Mouse (Mus musculus) gastrocnemius, postnatal 4 days (tissue): ENCODE data around the gene Sema6d. TPM values are rescaled to one million over a fixed set of nuclear protein-coding genes. Genes with fewer than 3 reads are reported as not detected.

Experiments
- DNase-seq, 2 experiments: peaks; one replicate each; pipeline ENCODE4 v3.0.0; 2021 to 2022; ENCODE audit warnings: low spot score in 2 of 2, mixed read lengths in 2 of 2
- total RNA-seq, 2 experiments: library from RNA; stranded (reverse); gene quantifications; 2 replicates each; pipeline ENCODE4 v1.2.3; 2021

The Sema6d gene
- total RNA-seq, 2 experiments from 2014 or later, result 34.0 to 34.5 TPM

DNA sequence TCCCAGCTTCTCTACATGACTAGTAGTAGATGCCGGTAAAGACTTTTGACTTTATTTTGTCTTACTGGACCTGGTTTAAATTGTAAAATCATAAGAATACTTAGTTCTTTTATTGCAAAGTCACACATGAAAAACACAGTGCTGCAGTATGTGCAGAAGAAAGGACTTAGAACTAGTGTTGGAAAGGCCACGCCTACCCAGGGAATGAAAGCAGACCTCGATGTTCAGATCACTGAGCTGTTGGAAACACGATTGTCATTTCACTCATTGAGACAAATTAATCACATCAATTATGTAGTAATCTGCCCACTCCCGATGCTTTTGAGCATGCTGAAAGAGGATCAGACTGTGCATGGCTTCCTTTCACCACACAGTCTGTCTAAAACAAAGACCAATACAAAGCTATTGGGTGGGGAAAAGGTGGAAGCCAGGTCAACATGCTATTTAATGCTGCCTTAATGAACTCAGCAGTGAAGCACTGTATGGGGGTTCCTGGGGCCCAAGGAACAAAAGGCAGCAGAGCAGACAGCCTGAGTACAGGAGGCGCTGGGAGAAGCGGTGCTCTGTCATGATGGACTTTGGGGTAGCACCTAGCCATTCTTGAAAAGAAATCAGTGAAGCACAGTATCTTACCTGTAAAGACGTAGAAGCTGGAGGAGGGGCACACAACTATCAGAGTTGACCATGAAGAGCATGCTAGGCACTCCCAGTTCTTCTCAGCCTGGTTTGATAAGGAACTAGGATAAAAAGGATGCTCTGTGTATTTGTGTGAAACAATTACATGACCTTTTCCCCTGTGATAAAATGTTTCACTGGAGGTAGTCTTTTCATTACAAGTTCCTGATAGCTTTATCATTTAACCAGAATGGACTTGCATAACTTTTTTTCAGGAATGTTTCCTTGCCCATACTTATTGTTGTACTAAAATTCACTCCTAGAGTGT, 375.5 kb downstream of the Sema6d start:
- no peak for DNase-seq

DNA sequence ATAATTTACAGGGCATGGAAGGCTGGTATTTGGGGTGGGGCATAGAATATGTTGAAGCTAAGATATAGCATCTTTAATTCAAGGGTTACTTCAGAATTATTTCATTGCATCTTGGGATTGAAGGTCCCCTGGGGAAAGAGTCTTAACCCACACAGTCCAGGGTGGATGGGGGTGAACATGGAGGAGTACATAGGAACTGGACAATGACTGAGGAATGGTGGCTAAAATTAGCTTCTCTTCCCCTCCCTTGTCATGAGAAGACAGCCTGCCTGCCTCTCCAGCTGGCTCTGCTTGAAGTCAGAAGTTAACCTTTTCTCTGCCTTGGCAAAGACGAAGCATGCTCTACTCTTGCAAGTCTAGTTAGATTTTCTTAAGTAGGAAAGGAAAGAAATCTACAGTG, 377.7 kb downstream of the Sema6d start:
- no peak for DNase-seq

DNA sequence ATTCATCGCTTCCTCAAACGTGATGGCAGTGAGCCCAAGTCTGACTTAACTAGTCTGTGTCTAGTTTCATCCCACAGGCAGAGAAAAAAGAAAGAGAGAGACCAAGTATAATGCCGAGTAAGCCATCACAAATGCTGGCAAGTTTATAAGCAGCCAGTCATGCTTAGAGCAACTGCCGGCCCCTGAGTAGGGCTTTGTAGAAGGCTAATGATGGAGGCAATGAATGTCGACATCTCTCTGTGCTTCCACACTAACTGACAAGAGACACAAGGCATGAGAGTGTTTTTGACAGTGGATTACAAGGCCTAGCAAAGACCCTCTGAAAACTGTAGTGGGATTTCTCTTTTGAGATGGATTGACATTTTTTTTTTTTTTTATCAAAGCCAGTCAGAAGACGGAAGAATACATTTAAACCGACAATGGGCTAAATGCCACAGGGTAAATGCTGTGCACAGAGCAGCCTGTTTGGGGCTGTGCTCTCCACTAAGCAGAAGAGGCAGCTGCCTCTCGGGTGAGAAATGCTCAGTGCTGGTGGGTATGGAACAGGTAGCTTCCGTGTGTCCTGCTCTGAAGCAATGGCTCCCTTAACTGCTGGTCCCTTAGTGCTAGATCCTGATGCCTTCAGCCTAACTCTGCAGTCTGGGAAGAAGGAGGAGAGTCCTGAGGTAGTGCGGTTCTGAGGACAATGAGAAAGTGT, 380.7 kb downstream of the Sema6d start:
- DNase-seq, result no peak

DNA sequence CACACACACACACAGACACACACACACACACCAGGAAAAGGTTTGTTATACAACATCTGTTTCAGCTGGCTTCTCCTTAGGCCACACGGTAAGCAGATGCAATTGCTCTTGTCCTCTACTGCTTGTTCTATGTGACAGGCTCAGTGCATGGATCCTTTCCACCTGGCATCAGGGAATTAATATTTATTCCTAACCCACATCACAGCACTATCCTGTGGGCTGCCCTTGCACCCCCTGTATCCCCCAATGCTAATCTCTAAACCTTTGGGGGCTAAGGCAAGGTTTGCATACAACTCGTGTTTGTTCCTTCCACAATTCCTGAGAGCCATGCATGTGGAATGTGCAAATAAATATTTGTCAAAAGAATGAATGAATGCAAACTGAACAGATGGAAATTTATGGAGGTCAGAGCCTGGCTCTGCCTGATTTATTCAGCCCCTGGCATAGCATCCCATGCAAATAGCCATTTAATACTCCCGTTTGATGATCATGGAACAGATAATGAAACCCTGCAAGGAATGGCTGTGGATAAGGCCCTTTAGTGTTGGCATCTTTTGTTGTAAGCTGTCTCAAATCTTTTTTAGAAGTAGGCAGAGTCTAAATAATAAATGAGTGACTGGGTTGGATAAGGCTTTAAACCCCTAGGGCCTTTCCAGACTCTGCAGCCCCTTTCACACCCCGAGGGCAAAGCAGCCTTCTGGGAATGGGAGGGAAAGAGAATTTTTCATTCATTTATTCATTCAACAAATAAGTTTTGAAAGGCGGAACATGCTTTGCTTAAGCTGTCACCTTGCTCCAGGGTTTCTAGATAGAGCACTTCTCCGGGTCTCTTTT, 383.1 kb downstream of the Sema6d start:
- DNase-seq, result no peak

DNA sequence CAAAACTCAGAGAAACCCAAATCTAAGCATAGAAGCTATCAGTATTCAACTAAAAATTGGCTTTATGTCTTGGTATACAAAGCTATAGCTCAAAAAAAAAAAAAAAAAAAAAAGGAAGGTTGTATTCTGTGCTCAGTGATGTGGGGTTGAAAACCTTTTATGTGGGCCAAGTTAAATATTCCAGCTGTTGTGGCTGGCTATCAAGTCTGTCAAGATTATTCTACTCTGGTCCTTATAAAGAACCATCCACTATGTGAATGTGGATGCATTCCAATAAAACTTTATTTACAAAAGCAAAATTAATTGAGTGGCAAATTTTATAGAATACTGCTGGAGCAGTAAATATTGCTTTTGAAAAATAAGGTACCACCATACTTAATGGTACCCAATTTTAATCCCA, 388.1 kb downstream of the Sema6d start:
- DNase-seq, result no peak

DNA sequence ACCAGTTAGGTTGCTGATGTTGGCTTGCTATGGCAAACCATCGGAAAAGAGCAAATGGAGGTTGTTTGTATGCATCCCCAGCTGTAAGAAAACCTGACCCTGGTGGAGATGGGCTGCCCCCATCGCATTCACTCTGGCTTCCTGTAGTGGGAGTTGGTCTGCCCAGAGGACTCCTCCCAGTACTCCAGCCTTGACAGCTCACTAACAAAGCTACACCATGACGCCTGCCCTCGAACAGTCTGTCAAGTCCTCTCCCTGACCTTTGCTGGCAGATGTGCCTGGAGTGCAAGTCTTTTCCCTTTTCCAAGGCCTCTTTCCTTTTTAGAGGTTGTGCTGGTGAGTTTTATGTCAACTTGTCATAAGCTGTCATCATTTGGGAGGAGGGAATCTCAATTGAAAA, 388.8 kb downstream of the Sema6d start:
- DNase-seq, result no peak

DNA sequence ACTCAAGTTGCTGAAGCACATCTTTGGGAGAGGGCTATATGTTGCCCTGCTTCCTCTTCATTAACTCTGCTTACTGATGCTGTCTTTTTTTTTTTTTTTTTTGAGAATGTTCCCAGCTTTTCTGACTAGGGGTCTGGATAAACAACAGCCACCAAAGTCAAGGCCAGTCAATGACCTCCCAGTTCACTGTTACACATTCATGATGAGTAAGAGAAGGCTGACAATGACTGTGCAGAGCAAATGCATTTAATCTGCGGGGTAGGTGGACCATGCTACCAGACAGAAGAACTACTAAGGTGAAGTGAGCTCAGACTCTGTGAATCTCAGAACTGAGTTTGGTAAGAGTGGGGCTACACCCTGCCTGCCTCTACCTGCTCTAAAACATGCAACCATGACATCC, 396.0 kb downstream of the Sema6d start:
- DNase-seq, result no peak

DNA sequence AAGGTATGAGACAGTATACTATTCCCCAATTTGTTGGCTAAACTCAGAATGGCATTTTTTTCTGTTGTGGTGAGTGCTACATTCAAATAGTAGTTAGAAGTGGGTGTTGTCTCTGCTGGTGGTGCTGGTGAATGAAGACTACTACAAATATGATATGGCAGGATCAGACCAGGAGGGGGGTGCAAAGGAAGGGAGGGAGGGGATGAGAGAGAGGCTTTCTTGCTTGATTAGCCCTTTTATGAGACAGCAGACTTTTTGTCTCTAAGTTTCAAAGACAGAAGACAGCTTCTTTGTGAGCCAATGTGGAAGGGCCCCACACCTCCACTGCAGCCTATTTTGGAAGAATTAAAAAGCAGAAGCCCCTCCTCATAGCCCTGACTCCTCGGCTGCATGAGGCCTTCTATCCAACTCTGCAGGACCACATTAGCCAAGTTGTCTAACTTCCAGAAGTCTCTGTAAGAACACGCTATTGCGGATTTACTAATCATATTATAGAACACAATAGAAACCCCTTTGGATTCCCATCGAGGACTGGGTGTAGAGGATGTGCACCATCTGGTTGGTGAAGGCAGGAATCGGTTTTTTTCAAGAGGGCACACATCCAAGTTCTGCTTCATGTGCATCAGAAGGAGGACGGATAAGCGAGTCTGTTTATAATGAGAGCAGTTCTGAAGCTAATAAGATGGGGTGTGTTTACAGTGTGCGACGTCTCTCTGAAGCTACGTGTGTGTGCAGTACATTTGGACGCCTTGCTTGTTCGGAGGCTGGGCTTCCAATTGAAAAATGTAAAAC, 400.4 kb downstream of the Sema6d start:
- DNase-seq, result no peak

DNA sequence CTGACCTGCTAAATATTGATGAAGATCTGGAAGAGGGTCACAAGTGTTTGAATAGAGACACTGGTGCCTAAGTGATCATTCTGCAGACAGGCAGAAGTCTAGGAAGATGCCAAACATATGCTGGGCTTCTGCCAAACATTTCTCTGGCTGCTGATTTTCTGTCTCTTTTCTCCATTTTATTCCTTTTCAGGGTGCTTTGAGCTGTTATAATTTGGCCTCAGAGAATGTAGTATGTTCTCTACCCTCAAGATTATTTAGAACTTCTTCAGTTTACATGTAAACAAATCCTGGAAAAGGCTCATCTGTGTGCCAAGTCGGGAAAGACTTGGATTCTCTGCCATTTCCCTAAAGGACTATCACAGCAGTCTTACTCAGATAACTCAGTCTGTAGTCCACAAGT, 406.0 kb downstream of the Sema6d start:
- no peak for DNase-seq

DNA sequence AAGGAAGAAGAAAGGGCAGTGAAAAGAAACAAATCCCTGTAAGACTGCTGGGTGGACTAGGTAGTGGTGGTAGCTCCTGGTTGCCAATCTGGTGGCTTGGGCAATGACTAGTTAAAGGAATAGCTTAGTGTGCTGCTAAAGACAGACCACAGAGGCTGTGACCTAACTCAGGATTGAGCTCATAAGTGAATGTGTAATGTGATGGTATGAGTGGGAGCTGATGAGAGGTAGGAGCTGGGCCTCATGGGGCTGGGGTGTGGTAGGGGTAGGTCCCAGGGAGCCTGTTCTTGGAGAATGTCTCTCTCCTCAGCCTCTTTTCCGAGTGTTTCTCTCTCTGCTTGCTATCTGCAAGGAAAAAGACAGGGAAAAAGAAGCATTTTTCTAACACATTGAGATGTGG, 409.9 kb downstream of the Sema6d start:
- no peak for DNase-seq

DNA sequence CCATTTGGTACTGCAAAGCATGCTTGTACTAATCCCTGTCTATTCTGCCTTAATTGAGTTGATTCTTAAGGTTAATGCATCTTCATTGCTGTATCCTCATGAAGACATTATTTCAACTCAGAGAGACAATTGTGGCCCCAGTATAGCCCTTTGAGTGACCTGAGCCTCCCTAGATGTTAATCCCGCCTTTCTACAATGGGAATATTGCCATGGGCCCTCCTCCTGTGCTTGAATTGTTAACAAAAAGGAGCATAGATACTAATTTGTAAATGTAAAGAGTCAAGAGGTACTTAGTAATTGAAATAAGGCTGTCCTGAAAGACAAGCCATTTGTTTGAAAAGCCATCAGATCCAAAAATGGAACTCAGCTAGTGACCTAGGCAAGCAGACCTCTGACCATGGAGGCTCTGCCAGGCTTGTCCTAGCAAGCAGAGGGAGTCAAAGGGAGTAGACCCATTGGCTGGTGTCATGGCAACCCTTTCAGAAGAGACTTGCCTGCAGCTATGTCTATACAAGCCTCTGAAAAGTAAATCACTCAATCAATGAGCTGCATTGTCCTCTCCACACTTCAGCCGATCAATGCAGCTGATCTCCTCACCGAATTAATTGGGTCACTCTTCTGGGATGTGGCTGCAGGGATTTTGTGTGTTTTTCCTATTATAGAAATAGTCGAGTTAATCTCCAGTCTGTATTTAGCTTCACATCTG, 416.2 kb downstream of the Sema6d start:
- no peak for DNase-seq

DNA sequence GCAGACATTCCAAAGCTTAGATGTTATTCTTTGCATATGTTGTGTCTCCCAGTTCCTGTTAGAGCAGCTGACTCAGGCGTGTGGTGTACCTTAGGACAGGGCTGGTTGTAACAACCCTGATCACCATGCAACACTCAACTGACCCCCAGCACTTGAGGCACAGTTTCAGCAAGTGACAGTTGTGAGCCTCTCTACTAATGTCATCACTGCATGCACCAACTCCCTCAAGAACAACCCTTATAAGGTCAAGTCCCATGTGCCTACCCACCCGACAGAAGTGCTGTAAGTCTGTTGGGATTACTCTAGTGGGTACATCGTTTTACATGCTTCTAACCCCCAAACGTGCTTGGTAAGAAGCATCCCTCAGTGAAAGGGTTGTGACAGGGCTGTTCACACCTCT, 418.0 kb downstream of the Sema6d start:
- no peak for DNase-seq

DNA sequence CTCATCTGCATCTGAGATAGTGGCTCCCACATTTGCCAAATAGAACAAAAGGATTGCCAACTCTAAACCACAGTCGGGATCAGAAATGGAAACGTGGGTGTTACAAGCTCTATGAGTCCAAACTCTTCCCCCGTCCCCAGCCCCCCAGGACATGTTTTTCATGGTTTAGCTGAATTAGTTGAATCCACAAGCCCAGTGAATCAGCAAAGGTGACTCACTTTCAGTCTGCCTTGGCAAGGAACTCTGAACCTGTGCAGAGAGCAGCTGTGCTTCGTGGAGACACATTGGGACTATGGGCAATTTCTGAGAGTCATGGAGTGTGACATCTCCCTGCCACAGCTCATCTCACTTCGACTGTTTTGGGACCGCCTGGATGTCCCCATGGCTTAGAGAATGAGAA, 419.7 kb downstream of the Sema6d start:
- no peak for DNase-seq

DNA sequence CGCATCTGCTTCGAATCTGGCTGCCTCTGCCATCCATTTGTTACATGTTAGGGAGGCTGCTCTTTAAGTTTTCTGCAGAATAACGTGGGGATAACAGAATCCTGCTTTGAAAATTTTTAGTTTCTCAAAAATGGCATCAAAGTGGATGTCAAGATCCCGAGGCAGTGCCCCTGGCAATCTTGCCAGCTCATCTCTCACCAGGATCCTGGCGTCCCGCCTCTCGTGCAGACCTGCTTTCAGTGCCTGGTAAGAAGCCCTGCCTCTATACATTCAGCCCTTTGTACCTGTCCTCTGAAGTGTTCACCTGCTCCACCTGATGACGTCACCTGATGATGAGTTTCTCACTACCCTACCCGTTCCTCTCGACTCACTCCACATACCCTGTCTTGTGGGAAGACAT, 422.1 kb downstream of the Sema6d start:
- no peak for DNase-seq

DNA sequence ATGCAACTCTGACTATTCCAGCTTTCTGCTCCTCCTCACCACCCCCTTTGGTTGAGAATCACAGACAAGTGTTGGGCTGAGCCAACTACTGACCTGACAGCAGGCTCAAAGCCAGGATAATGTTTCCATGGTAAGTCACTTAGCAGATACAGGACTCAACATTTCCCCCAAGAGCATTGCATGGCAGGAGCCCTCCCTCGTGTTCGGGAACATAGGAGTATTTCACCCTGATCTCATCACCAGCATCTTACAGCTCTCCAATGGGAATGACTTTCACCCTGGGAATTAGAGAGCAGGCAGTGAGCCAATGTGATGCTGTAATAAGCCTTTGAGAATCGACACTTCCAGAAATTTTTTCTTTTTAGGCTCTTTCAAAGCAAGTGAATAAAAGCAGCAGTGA, 432.7 kb downstream of the Sema6d start:
- peak in 1 of 2 experiments; percentile 12 for DNase-seq

DNA sequence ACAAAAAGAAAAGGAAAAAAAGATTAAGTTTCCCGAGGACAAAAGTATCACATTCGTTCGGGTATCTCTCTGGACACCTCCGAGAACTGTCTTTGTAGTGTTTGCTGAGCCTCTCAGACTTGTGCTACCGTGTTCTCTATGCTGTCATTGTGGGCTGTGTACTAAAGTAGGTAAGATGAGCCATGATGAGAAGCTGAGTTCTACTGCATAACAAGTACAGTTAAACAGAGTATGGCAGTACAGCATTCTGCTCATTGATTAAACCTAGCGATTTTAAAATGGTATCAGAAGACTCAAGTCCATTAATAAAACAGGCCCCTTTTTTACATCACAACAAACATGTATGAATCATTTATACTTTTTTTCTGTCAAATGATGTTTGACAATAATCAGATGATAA, 433.9 kb downstream of the Sema6d start:
- no peak for DNase-seq

DNA sequence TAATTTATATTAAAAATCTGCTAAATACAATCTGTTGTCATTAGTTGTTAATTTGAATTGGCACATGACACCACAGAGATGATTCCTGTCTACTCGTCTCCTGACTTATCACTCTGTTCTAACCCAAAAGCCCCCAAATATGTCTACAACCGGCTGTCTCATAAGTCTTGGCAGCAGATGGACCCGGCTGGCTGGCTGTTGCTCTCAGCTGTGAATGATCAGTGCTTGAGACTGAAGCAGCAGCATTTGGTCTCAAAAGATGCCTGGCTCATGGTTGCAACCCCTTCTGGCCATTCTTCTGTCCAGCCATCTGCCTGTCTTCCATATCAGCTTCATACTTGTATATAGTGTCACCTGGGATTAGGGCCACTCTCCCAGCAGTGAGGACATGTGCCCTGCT, 434.4 kb downstream of the Sema6d start:
- peak in 1 of 2 experiments; percentile 13 for DNase-seq

DNA sequence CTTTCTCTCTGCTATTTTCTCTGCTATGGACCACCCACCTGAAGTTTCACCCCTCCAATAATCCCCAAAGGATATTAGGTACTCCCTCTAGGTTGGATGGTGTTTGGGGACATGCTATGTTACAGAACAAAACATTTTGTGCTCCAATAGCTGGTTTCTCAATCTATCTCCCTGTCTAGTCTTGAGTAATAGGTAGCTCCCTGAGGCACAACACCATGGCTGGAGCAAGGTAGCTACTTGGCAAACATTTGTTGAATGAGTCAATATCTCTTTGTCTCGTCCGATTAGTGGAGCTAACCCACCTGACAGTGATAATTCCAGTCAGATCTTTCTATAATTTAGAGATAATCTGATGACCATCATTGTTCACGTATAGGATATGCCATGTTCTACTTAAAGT, 437.9 kb downstream of the Sema6d start:
- no peak for DNase-seq

DNA sequence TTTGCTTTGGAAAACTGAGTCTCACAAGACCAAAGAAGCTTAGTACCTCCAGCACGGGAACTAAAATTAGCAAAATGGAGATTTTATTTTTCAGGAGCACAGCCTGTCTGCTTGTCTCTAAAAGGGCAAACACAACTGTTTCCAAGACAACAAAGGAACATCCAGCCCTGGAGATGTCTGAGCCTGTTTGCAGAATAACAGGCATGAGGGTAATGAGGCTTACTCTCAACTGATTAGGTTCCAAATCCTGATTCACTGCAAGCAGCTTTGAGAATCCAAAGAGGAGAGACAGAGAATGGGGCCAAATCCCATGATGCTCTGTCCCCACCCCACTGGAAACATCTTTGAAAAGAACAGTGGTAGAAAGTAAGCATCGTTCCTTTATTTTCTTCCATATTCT, 440.7 kb downstream of the Sema6d start:
- no peak for DNase-seq

DNA sequence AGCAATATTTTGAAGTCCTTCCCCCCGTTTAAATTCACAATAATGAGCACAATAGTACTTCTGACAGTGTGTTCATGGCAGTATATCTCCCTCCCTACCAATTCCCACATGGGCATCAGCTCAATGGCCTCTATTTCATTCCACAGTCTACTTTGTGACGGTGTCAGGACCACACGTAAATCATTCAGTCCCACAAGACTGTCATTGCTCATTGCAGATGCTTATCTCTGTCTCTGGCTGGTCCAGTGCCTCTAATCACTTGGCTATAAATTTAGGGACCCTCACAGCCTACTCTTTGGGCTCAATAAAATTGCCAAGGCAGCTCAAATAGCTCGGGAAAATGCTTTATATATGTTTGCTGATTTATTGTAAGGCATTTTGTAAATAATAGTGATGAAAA, 441.3 kb downstream of the Sema6d start:
- no peak for DNase-seq
